Mouse (Mus musculus): ENCODE results near the gene Hps1. TPM values are rescaled to one million over a fixed set of nuclear protein-coding genes. Genes with fewer than 3 reads are reported as not detected.

Hps1 gene
- polyA plus RNA-seq, 1 experiment from 2014 or later = 10.5 TPM

- 71% methylated on average over 11 of the region's 11 CpGs for WGBS
- ATAC-seq (ENCODE audit: insufficient number of reproducible peaks, low FRiP score, low TSS enrichment, low read depth) = no peak
Observed at GRCm38 (mm10) chr19:42750196-42750595, 29.6 kb downstream of the Hps1 start.

GRCm38 (mm10) chr19:42746702-42747101 is 33.1 kb downstream of the Hps1 start:
- no peak for DNase-seq (ENCODE audit: low spot score)
- Histone ChIP-seq H3K4me3 (ENCODE audit: low read depth, low read length) (no peak overlapping the region), H3K9ac (ENCODE audit: low read length) (no peak overlapping the region), H3K36me3 (ENCODE audit: control insufficient read depth, insufficient read depth, low read length) (no peaks in the 10 kb centered on the region), H3K9me3 (ENCODE audit: control insufficient read depth, low read length) (no peaks in the 10 kb centered on the region), H3K4me1 (ENCODE audit: control insufficient read depth, insufficient read depth, low read length) (no peaks in the 10 kb centered on the region), H3K27ac (replicated peaks; ENCODE audit: low read depth, low read length) (no peak overlapping the region), H3K27me3 (ENCODE audit: control insufficient read depth, insufficient read depth, low read length) (no peaks in the 10 kb centered on the region), H3K4me2 (ENCODE audit: low read depth, severe bottlenecking) (no peak overlapping the region)
- WGBS = 92% methylated on average over 8 of the region's 8 CpGs
- ATAC-seq (ENCODE audit: insufficient number of reproducible peaks, low FRiP score, low TSS enrichment, low read depth) = no peak

More at GRCm38 (mm10) chr19:42750196-42750595, 29.6 kb downstream of the Hps1 start:
- H3K4me2 ChIP-seq (ENCODE audit: low read depth, severe bottlenecking) = no peak overlapping the region
- H3K9ac ChIP-seq (ENCODE audit: low read length) = no peak overlapping the region
- no peak for DNase-seq (ENCODE audit: low spot score)
- H3K27ac ChIP-seq (replicated peaks; ENCODE audit: low read depth, low read length) = no peak overlapping the region
- H3K4me3 ChIP-seq (ENCODE audit: low read depth, low read length) = no peak overlapping the region
- no peaks in the 10 kb centered on the region for H3K27me3 ChIP-seq (ENCODE audit: control insufficient read depth, insufficient read depth, low read length)
- no peaks in the 10 kb centered on the region for H3K9me3 ChIP-seq (ENCODE audit: control insufficient read depth, low read length)
- H3K36me3 ChIP-seq (ENCODE audit: control insufficient read depth, insufficient read depth, low read length) = no peaks in the 10 kb centered on the region
- H3K4me1 ChIP-seq (ENCODE audit: control insufficient read depth, insufficient read depth, low read length) = peaks cover 7% of the 10 kb centered on the region; the same call in 1 of the 2 replicates

- Histone ChIP-seq H3K36me3 (ENCODE audit: control insufficient read depth, insufficient read depth, low read length) (no peaks in the 10 kb centered on the region), H3K4me2 (ENCODE audit: low read depth, severe bottlenecking) (no peak overlapping the region), H3K9me3 (ENCODE audit: control insufficient read depth, low read length) (no peaks in the 10 kb centered on the region), H3K27me3 (ENCODE audit: control insufficient read depth, insufficient read depth, low read length) (no peaks in the 10 kb centered on the region), H3K9ac (ENCODE audit: low read length) (no peak overlapping the region), H3K4me3 (ENCODE audit: low read depth, low read length) (no peak overlapping the region), H3K27ac (replicated peaks; ENCODE audit: low read depth, low read length) (no peak overlapping the region), H3K4me1 (ENCODE audit: control insufficient read depth, insufficient read depth, low read length) (no peaks in the 10 kb centered on the region)
- DNase-seq (ENCODE audit: low spot score) (no peak), ATAC-seq (ENCODE audit: insufficient number of reproducible peaks, low FRiP score, low TSS enrichment, low read depth) (no peak)
- WGBS = 68% methylated on average over 4 of the region's 4 CpGs
Observed at GRCm38 (mm10) chr19:42745869-42746224, 33.9 kb downstream of the Hps1 start.

GRCm38 (mm10) chr19:42745084-42745868 is 34.5 kb downstream of the Hps1 start:
- H3K36me3 ChIP-seq (ENCODE audit: control insufficient read depth, insufficient read depth, low read length) = no peaks in the 10 kb centered on the region
- no peaks in the 10 kb centered on the region for H3K27me3 ChIP-seq (ENCODE audit: control insufficient read depth, insufficient read depth, low read length)
- H3K4me1 ChIP-seq (ENCODE audit: control insufficient read depth, insufficient read depth, low read length) = no peaks in the 10 kb centered on the region
- H3K27ac ChIP-seq (replicated peaks; ENCODE audit: low read depth, low read length) = no peak overlapping the region
- no peak overlapping the region for H3K4me3 ChIP-seq (ENCODE audit: low read depth, low read length)
- DNase-seq (ENCODE audit: low spot score) (no peak), ATAC-seq (ENCODE audit: insufficient number of reproducible peaks, low FRiP score, low TSS enrichment, low read depth) (no peak)
- H3K9ac ChIP-seq (ENCODE audit: low read length) = no peak overlapping the region
- 62% methylated on average over 9 of the region's 9 CpGs for WGBS
- H3K9me3 ChIP-seq (ENCODE audit: control insufficient read depth, low read length) = no peaks in the 10 kb centered on the region
- no peak overlapping the region for H3K4me2 ChIP-seq (ENCODE audit: low read depth, severe bottlenecking)

DNA sequence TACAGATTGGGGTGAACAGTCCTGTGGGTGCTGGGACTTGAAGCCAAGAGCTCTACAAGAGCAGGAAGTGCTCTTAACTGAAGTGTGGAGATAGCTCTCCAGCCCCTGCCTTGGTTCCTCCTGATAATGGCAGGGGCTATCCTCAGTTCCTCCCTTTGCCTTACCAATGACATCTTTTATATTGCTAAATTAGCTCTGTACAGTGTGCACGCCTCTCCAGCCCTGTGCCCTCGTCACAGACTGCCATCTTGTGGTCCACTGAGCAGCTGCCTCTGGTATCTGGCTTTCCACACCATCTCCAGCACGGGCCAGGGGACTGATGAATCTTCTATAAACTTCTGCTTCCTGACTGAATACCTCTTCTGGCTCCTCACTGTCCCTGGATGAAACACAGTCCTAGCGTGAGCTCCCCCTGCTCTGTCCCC is 35.6 kb downstream of the Hps1 start:
- DNase-seq (ENCODE audit: low spot score) = peak; percentile 67
- 42% methylated on average over 4 of the region's 4 CpGs for WGBS

DNA sequence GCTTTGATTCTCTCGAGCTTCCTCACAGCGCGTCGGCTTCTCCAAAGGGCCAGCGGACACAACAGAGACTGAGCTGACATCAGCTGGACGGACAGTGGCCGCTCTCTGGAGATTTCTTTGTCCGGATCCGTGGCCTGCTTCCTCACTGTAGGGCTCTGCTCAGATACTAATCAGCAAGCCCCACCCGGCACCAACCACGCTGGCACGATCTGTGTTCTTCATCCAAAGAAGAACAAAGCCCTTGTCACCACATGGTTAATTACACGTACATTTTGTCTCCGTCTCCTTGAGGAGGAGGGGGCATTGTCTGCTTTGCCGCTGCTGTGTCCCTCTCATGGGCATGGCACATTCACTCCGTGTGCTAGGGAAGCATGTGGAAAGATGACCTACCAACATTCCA is 36.5 kb downstream of the Hps1 start:
- 87% methylated on average over 16 of the region's 16 CpGs for WGBS
- Histone ChIP-seq H3K36me3 (ENCODE audit: control insufficient read depth, insufficient read depth, low read length) (no peaks in the 10 kb centered on the region), H3K27ac (replicated peaks; ENCODE audit: low read depth, low read length) (no peak overlapping the region), H3K4me3 (ENCODE audit: low read depth, low read length) (no peak overlapping the region), H3K9ac (ENCODE audit: low read length) (no peak overlapping the region; the same call in 1 of the 2 replicates), H3K4me1 (ENCODE audit: control insufficient read depth, insufficient read depth, low read length) (no peaks in the 10 kb centered on the region), H3K27me3 (ENCODE audit: control insufficient read depth, insufficient read depth, low read length) (no peaks in the 10 kb centered on the region), H3K9me3 (ENCODE audit: control insufficient read depth, low read length) (no peaks in the 10 kb centered on the region), H3K4me2 (ENCODE audit: low read depth, severe bottlenecking) (no peak overlapping the region)
- DNase-seq (ENCODE audit: low spot score) (no peak), ATAC-seq (ENCODE audit: insufficient number of reproducible peaks, low FRiP score, low TSS enrichment, low read depth) (no peak)

More for the DNA sequence above, 35.6 kb downstream of the Hps1 start:
- Histone ChIP-seq H3K27me3 (ENCODE audit: control insufficient read depth, insufficient read depth, low read length) (no peaks in the 10 kb centered on the region), H3K4me1 (ENCODE audit: control insufficient read depth, insufficient read depth, low read length) (no peaks in the 10 kb centered on the region), H3K4me3 (ENCODE audit: low read depth, low read length) (no peak overlapping the region), H3K27ac (replicated peaks; ENCODE audit: low read depth, low read length) (no peak overlapping the region), H3K4me2 (ENCODE audit: low read depth, severe bottlenecking) (no peak overlapping the region), H3K36me3 (ENCODE audit: control insufficient read depth, insufficient read depth, low read length) (no peaks in the 10 kb centered on the region), H3K9me3 (ENCODE audit: control insufficient read depth, low read length) (no peaks in the 10 kb centered on the region), H3K9ac (ENCODE audit: low read length) (no peak overlapping the region)
- no peak for ATAC-seq (ENCODE audit: insufficient number of reproducible peaks, low FRiP score, low TSS enrichment, low read depth)

DNA sequence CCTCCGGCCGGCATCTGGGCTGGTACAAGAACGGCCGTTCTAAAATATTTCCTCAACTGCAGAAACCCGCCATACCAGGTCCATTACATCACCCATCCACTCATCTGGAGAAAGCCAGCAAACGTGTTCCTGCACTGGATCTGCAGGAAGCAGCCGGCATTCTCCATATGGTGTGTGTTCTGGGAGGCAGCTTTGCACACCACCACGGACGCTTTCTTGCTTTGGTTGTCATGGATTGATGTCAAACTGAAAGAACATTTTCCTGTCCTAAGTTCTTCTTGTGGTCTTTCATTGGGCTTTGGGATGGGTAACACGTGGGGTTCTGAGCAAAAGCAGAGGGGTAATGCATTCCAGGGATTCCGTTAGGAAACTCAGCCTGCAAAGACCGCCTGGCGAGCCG is 37.9 kb downstream of the Hps1 start:
- Histone ChIP-seq H3K9me3 (ENCODE audit: control insufficient read depth, low read length) (no peaks in the 10 kb centered on the region), H3K27me3 (ENCODE audit: control insufficient read depth, insufficient read depth, low read length) (no peaks in the 10 kb centered on the region), H3K9ac (ENCODE audit: low read length) (no peak overlapping the region), H3K27ac (replicated peaks; ENCODE audit: low read depth, low read length) (no peak overlapping the region), H3K4me3 (ENCODE audit: low read depth, low read length) (no peak overlapping the region), H3K4me2 (ENCODE audit: low read depth, severe bottlenecking) (no peak overlapping the region), H3K4me1 (ENCODE audit: control insufficient read depth, insufficient read depth, low read length) (no peaks in the 10 kb centered on the region; the same call in 1 of the 2 replicates), H3K36me3 (ENCODE audit: control insufficient read depth, insufficient read depth, low read length) (no peaks in the 10 kb centered on the region)
- DNase-seq (ENCODE audit: low spot score) (no peak), ATAC-seq (ENCODE audit: insufficient number of reproducible peaks, low FRiP score, low TSS enrichment, low read depth) (no peak)
- WGBS = 75% methylated on average over 14 of the region's 14 CpGs

DNA sequence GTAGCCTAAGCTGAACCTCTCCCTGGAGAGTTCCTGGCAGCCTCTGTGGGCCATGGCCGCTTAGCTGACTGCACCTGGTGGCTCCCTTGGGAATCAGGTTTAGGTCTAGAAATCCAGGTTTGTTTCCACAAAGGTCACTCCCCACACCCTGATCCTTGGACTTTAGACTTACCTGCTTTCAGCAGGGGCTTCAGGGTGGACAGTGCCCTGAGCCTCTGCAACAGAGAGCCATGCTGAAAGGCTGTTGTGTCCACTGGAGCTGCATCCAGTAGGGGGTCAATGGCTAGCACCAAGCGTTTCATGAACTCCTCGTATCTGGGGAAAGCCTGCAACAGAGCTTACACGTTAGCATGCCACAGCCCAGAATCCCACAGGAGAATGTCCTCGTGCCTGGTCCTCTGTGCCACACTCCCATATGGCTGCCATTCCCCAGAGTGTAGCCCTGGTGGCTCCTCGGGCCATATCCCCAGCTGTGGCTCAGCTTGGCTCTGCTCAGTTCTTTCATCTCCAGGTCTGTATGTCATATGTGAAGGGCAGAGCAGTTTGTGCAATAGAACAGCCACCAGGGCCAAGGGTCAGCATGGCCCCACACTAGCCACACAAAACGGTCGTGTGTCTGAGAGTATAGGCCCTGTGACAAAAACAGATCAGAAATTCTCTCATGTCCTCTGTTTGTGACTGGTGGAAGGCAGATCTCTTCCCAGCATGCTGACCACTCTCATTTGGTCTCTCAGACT is 39.4 kb downstream of the Hps1 start:
- no peak for DNase-seq (ENCODE audit: low spot score)
- no peak for ATAC-seq (ENCODE audit: insufficient number of reproducible peaks, low FRiP score, low TSS enrichment, low read depth)
- Histone ChIP-seq H3K9me3 (ENCODE audit: control insufficient read depth, low read length) (no peaks in the 10 kb centered on the region), H3K4me3 (ENCODE audit: low read depth, low read length) (no peak overlapping the region), H3K9ac (ENCODE audit: low read length) (no peak overlapping the region), H3K4me2 (ENCODE audit: low read depth, severe bottlenecking) (no peak overlapping the region), H3K36me3 (ENCODE audit: control insufficient read depth, insufficient read depth, low read length) (no peaks in the 10 kb centered on the region), H3K4me1 (ENCODE audit: control insufficient read depth, insufficient read depth, low read length) (peaks cover 4% of the 10 kb centered on the region; the same call in 1 of the 2 replicates), H3K27me3 (ENCODE audit: control insufficient read depth, insufficient read depth, low read length) (no peaks in the 10 kb centered on the region), H3K27ac (replicated peaks; ENCODE audit: low read depth, low read length) (no peak overlapping the region)
- 66% methylated on average over 8 of the region's 8 CpGs for WGBS
